Mouse (Mus musculus): ENCODE data around the gene Ptprn2. TPM values are rescaled to one million over a fixed set of nuclear protein-coding genes. Genes with fewer than 3 reads are reported as not detected.

Gene Ptprn2
- polyA plus RNA-seq, 1 experiment: 0.40 TPM

DNA sequence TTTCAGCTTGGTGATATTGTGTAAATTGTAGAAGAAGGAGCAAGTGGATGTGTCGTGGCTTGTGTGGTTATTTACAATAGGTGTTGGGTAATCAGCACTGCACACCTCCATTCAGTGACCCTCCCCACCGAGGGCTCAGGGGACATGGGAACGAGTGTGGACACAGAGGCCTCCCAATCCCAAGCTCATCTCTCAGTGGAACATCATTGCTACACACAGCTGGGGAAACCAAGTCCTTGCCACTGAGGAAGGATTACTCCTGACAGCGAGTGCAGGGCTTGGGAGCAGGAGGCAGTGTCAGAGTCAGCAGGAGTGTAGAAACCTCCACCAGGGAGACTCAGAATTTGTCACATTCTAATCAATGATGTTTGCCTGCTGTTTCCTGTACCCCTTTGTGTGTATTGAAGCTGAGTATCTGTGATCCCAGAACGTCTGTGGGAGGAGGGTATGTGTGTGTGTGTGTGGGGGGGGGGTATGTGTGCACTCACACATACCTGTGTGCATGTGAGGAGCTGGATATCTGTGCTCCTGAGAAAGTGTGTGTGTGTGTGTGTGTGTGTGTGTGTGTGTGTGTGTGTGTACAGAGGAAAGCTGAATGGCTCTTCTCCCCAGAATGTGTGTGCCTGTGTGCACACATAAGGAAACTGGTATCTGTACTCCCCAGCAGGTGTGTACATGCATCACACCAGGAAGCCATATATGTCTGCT is 599.3 kb downstream of the Ptprn2 start:
- no peak overlapping the region for H3K4me3 ChIP-seq (ENCODE audit: control insufficient read depth, low read depth, low read length)
- no peaks in the 10 kb centered on the region for H3K27me3 ChIP-seq (ENCODE audit: control insufficient read depth, insufficient read depth, low read length)
- H3K36me3 ChIP-seq (ENCODE audit: control insufficient read depth, insufficient read depth, low read length): no peaks in the 10 kb centered on the region
- H3K4me1 ChIP-seq (ENCODE audit: control insufficient read depth, insufficient read depth, low read length): no peaks in the 10 kb centered on the region
- no peak for TF ChIP-seq CTCF (IDR thresholded peaks at IDR 0.05; ENCODE audit: control insufficient read depth, insufficient read depth, insufficient replicate concordance, low read depth, low read length)
- no peak for TF ChIP-seq POLR2A (IDR thresholded peaks at IDR 0.05; ENCODE audit: control insufficient read depth, low read depth, low read length)
- no peak overlapping the region for H3K27ac ChIP-seq (ENCODE audit: control insufficient read depth, insufficient read depth, low read depth, low read length)

DNA sequence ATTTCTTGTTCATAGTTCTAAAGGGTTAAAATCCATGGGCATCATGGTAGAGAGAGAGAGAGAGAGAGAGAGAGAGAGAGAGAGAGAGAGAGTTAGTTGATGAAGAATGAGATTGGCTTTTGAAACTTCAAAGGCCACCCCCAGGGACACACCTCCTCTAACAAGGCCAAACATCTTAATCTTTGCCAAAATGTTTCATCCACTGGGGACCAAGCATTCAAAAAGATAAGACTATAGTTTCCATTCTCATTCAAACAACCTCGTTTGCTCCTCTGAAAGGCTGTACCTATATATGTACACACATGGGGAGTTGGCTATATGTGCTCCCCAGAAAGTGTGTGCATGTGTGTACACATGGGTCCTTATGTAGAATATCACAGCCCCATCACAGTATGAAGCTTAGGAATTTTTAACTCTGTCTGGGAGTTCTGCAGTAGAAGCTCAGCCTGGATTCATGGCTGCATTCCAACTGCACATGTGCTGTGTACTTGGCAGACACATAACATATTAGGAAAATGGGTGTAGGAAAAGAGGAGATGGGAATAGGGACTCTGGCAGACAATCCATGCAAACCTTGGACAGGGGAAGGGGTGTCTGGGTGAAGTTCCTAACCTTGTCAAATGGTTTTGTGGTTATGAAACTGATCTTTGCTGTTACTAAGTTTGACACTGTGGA is 600.3 kb downstream of the Ptprn2 start:
- Histone ChIP-seq H3K27me3 (ENCODE audit: control insufficient read depth, insufficient read depth, low read length) (no peaks in the 10 kb centered on the region), H3K4me3 (ENCODE audit: control insufficient read depth, low read depth, low read length) (no peak overlapping the region), H3K4me1 (ENCODE audit: control insufficient read depth, insufficient read depth, low read length) (no peaks in the 10 kb centered on the region), H3K27ac (ENCODE audit: control insufficient read depth, insufficient read depth, low read depth, low read length) (no peak overlapping the region), H3K36me3 (ENCODE audit: control insufficient read depth, insufficient read depth, low read length) (no peaks in the 10 kb centered on the region)
- TF ChIP-seq CTCF (IDR thresholded peaks at IDR 0.05; ENCODE audit: control insufficient read depth, insufficient read depth, insufficient replicate concordance, low read depth, low read length): no peak
- TF ChIP-seq POLR2A (IDR thresholded peaks at IDR 0.05; ENCODE audit: control insufficient read depth, low read depth, low read length): no peak

DNA sequence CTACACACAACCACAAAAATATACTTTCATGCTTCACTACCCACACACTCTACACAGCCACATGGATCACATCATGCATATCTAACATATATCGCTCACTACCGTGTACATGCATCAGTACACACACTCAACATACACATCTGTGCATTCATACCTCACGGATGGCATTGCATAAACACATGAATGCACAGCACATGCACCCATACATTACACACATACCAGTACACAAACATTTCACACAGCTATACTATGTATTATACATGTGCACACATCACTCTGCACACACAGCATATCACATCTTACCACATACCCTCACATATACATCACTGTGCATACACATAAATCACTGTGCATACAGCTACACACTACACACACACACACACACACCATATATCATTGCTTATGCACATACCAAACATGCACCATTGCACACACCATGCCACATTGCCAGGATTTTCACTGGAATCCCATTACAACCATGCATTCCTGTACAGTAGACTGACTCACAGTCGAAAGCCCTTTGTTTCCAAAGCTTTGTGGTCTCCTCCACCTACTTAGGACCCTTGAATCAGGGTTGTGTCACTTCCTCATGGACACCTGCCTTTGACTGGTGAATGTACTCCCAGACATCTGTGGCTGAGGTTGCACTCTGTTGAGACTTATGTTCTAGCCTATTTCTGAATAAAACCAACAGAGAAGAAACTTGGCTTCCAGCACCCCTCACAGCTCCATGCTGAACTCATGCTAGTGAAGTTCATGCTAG is 607.0 kb downstream of the Ptprn2 start:
- no peak for TF ChIP-seq CTCF (IDR thresholded peaks at IDR 0.05; ENCODE audit: control insufficient read depth, insufficient read depth, insufficient replicate concordance, low read depth, low read length)
- no peak for TF ChIP-seq POLR2A (IDR thresholded peaks at IDR 0.05; ENCODE audit: control insufficient read depth, low read depth, low read length)
- H3K27me3 ChIP-seq (ENCODE audit: control insufficient read depth, insufficient read depth, low read length): no peaks in the 10 kb centered on the region
- H3K36me3 ChIP-seq (ENCODE audit: control insufficient read depth, insufficient read depth, low read length): no peaks in the 10 kb centered on the region
- no peak overlapping the region for H3K4me3 ChIP-seq (ENCODE audit: control insufficient read depth, low read depth, low read length)
- no peak overlapping the region for H3K27ac ChIP-seq (ENCODE audit: control insufficient read depth, insufficient read depth, low read depth, low read length)
- H3K4me1 ChIP-seq (ENCODE audit: control insufficient read depth, insufficient read depth, low read length): no peaks in the 10 kb centered on the region

DNA sequence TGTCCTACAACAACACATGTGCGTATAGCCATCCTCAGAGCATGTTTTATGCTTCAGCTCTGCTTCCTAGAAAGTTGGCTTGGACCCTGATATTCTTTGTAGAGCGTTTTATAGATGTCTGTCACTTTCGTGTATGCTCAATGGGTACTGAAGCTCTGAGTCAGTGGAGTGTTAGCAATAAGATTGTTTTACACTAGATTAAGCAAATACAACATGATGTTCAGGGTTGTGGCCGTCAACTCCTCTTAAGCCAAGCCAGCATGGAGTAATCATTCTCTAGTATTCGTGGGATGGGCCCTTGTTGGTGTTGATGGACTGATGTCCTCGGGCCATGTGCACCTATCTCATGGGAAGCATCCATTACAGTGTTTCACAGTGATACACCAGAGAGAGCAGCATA is 610.4 kb downstream of the Ptprn2 start:
- TF ChIP-seq CTCF (IDR thresholded peaks at IDR 0.05; ENCODE audit: control insufficient read depth, insufficient read depth, insufficient replicate concordance, low read depth, low read length) (no peak), POLR2A (IDR thresholded peaks at IDR 0.05; ENCODE audit: control insufficient read depth, low read depth, low read length) (no peak)
- Histone ChIP-seq H3K4me1 (ENCODE audit: control insufficient read depth, insufficient read depth, low read length) (no peaks in the 10 kb centered on the region), H3K27ac (ENCODE audit: control insufficient read depth, insufficient read depth, low read depth, low read length) (no peak overlapping the region), H3K27me3 (ENCODE audit: control insufficient read depth, insufficient read depth, low read length) (no peaks in the 10 kb centered on the region), H3K4me3 (ENCODE audit: control insufficient read depth, low read depth, low read length) (no peak overlapping the region), H3K36me3 (ENCODE audit: control insufficient read depth, insufficient read depth, low read length) (no peaks in the 10 kb centered on the region)

DNA sequence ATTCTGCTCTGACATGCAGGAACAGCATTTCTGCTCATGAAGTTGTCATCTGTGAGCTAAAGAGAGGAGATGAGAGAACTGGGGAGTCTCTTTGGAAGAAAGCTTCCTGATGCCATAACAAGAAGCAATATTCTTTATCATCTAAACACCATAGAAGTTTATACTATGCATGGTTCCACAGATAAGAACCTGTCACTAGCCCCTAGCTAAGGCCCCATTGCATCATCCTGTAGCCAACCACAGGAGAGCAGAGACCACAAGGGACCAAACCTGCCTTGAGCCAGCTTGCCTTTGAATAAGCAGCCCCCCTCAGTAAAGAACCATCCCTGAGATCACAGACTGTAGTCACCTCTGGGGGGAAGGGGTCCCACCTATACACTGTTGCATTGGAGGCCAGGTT is 612.8 kb downstream of the Ptprn2 start:
- Histone ChIP-seq H3K4me3 (ENCODE audit: control insufficient read depth, low read depth, low read length) (no peak overlapping the region), H3K27me3 (ENCODE audit: control insufficient read depth, insufficient read depth, low read length) (no peaks in the 10 kb centered on the region), H3K27ac (ENCODE audit: control insufficient read depth, insufficient read depth, low read depth, low read length) (no peak overlapping the region), H3K4me1 (ENCODE audit: control insufficient read depth, insufficient read depth, low read length) (no peaks in the 10 kb centered on the region), H3K36me3 (ENCODE audit: control insufficient read depth, insufficient read depth, low read length) (no peaks in the 10 kb centered on the region)
- TF ChIP-seq CTCF (IDR thresholded peaks at IDR 0.05; ENCODE audit: control insufficient read depth, insufficient read depth, insufficient replicate concordance, low read depth, low read length): no peak
- TF ChIP-seq POLR2A (IDR thresholded peaks at IDR 0.05; ENCODE audit: control insufficient read depth, low read depth, low read length): no peak

DNA sequence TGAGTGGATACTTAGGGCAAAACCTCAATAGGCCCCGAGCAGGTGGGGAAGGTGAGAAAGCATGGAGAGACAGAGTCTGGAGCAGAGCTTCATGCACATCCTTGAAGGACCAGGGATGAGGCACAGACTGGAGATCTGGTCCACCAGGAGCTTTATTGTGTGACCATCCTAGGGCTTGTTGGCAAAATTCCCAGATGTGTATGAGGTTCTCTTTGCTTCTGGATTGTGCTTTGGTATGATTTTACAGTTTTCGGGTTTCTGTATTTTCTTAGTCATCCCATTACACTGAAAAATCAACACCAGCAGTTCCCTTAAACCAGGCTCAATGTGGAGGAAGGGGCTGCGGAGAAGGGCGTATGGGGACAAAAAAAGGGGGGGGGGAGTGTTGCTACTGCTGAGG is 621.2 kb downstream of the Ptprn2 start:
- Histone ChIP-seq H3K27ac (ENCODE audit: control insufficient read depth, insufficient read depth, low read depth, low read length) (no peak overlapping the region), H3K36me3 (ENCODE audit: control insufficient read depth, insufficient read depth, low read length) (no peaks in the 10 kb centered on the region)

DNA sequence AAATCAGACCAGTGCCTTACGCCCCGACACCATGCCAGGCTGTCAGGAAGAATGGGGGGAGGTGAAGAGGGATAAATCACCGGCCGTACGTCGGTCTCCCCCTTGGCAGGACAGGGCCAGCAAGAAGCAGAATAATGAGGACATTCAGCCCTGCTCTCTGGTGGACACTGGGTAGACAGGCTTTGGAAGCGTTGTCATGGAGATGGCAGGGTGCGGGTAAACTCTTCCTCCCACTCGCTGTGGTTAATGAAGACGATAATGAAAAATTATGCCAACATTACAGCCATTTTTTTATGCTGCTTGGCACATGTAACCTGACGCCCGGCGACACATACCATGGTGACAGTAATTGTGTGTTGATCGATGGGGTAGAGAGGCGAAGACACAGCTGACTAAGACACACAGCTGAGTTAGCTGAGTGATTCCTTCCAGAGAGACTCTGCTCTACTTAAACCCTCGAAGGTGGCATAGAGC is 621.7 kb downstream of the Ptprn2 start:
- no peaks in the 10 kb centered on the region for H3K27me3 ChIP-seq (ENCODE audit: control insufficient read depth, insufficient read depth, low read length)
- no peaks in the 10 kb centered on the region for H3K36me3 ChIP-seq (ENCODE audit: control insufficient read depth, insufficient read depth, low read length)
- no peaks in the 10 kb centered on the region for H3K4me1 ChIP-seq (ENCODE audit: control insufficient read depth, insufficient read depth, low read length)
- TF ChIP-seq POLR2A (IDR thresholded peaks at IDR 0.05; ENCODE audit: control insufficient read depth, low read depth, low read length): no peak
- TF ChIP-seq CTCF (IDR thresholded peaks at IDR 0.05; ENCODE audit: control insufficient read depth, insufficient read depth, insufficient replicate concordance, low read depth, low read length): no peak
- H3K27ac ChIP-seq (ENCODE audit: control insufficient read depth, insufficient read depth, low read depth, low read length): no peak overlapping the region
- no peak overlapping the region for H3K4me3 ChIP-seq (ENCODE audit: control insufficient read depth, low read depth, low read length)

More for the DNA sequence above, 621.2 kb downstream of the Ptprn2 start:
- no peak for TF ChIP-seq POLR2A (IDR thresholded peaks at IDR 0.05; ENCODE audit: control insufficient read depth, low read depth, low read length)
- no peak for TF ChIP-seq CTCF (IDR thresholded peaks at IDR 0.05; ENCODE audit: control insufficient read depth, insufficient read depth, insufficient replicate concordance, low read depth, low read length)
- Histone ChIP-seq H3K4me1 (ENCODE audit: control insufficient read depth, insufficient read depth, low read length) (no peaks in the 10 kb centered on the region), H3K27me3 (ENCODE audit: control insufficient read depth, insufficient read depth, low read length) (no peaks in the 10 kb centered on the region), H3K4me3 (ENCODE audit: control insufficient read depth, low read depth, low read length) (no peak overlapping the region)
